Mouse (Mus musculus): ENCODE data around the gene Rfwd3. TPM values are rescaled to one million over a fixed set of nuclear protein-coding genes. Genes with fewer than 3 reads are reported as not detected.
A peak's percentile ranks its signal among the peaks of the same experiment; 100 is the strongest.

Rfwd3 gene
- total and polyA plus RNA-seq, 3 experiments = 54.2 to 63.2 TPM; not detected in 1

- peaks cover 4 to 16% of the 10 kb centered on the region in 2 experiments; a peak in 3 of 4 replicates for H3K4me1 ChIP-seq (ENCODE audit: control insufficient read depth in 1 of 2, insufficient read depth in 2 of 2, low read length in 2 of 2)
- H3K9ac ChIP-seq (ENCODE audit: control insufficient read depth, low read depth, low read length, poor library complexity, severe bottlenecking) = peak overlapping the region; percentile 81
- TF ChIP-seq E2F4 (IDR thresholded peaks at IDR 0.05; ENCODE audit: borderline replicate concordance, low read depth, low read length) (peak; percentile 62; the same call in 1 of the 2 replicates), POLR2AphosphoS5 (IDR thresholded peaks at IDR 0.05; ENCODE audit: borderline replicate concordance, low read depth, low read length) (no peak), HCFC1 (IDR thresholded peaks at IDR 0.05; ENCODE audit: low read depth, low read length) (peak; percentile 48), GATA1 (IDR thresholded peaks at IDR 0.05; ENCODE audit: low read depth, low read length) (peak; percentile 68), CHD1 (IDR thresholded peaks at IDR 0.05; ENCODE audit: low read depth, low read length) (peak; percentile 66; the same call in 1 of the 2 replicates), TCF12 (IDR thresholded peaks at IDR 0.05; ENCODE audit: low read depth, low read length) (peak; percentile 52; the same call in 1 of the 2 replicates), MAX (IDR thresholded peaks at IDR 0.05; ENCODE audit: low read length) (peak; percentile 68), MXI1 (IDR thresholded peaks at IDR 0.05; ENCODE audit: low read depth, low read length) (peak; percentile 76), BHLHE40 (IDR thresholded peaks at IDR 0.05; ENCODE audit: borderline replicate concordance, low read depth, low read length) (no peak), ZNF384 (IDR thresholded peaks at IDR 0.05; ENCODE audit: low read depth, low read length) (peak; percentile 74), ZKSCAN1 (IDR thresholded peaks at IDR 0.05; ENCODE audit: low read depth, low read length) (no peak), UBTF (IDR thresholded peaks at IDR 0.05; ENCODE audit: borderline replicate concordance, insufficient read depth, low read depth, low read length) (0 out of 2 replicates have a peak, but pooled peaks have one; percentile 7), RCOR1 (IDR thresholded peaks at IDR 0.05; ENCODE audit: low read depth, low read length) (0 out of 2 replicates have a peak, but pooled peaks have one; percentile 42), EP300 (IDR thresholded peaks at IDR 0.05; ENCODE audit: low read depth in 1 of 2, low read length in 2 of 2) (peak; percentile 73 to 86), SIN3A (IDR thresholded peaks at IDR 0.05; ENCODE audit: low read length) (peak; percentile 51), MAZ (IDR thresholded peaks at IDR 0.05; ENCODE audit: low read depth, low read length) (no peak; the same call in 1 of the 2 replicates), ETS1 (IDR thresholded peaks at IDR 0.05; ENCODE audit: low read depth, low read length) (peak; percentile 88), TBP (IDR thresholded peaks at IDR 0.05; ENCODE audit: low read depth, low read length) (peak; percentile 74), MYB (IDR thresholded peaks at IDR 0.05; ENCODE audit: low read depth, low read length) (peak; percentile 72; the same call in 1 of the 2 replicates)
- H3K27ac ChIP-seq (ENCODE audit: control insufficient read depth, low read depth, low read length) = peak overlapping the region; percentile 83
- no peaks in the 10 kb centered on the region for H3K9me3 ChIP-seq (replicated peaks; ENCODE audit: insufficient read depth, low read length)
- no peaks in the 10 kb centered on the region for H3K27me3 ChIP-seq (ENCODE audit: control insufficient read depth in 1 of 2, insufficient read depth in 2 of 2, low read length in 2 of 2)
- H3K4me3 ChIP-seq (ENCODE audit: control insufficient read depth in 1 of 2, insufficient read depth in 1 of 2, low read depth in 2 of 2, low read length in 2 of 2) = peak overlapping the region; percentile 74 to 79
- peaks cover 0 to 12% of the 10 kb centered on the region in 2 experiments; a peak in 2 of 4 replicates for H3K36me3 ChIP-seq (ENCODE audit: control insufficient read depth in 1 of 2, insufficient read depth in 2 of 2, low read length in 2 of 2)
- DNase-seq (ENCODE audit: low read depth, low spot score) = peak; percentile 83
- H3K79me2 ChIP-seq (ENCODE audit: control insufficient read depth, insufficient read depth, low read length, poor library complexity) = peaks cover 19% of the 10 kb centered on the region
Measured at GRCm38 (mm10) chr8:111338370-111339208, 38.6 kb upstream of the Rfwd3 start.

Measured in MEL (cell line).